Mouse (Mus musculus): ENCODE measurements around the gene Ror1. TPM values are rescaled to one million over a fixed set of nuclear protein-coding genes. Genes with fewer than 3 reads are reported as not detected.
A peak's percentile ranks its signal among the peaks of the same experiment; 100 is the strongest.

Ror1 gene
- total RNA-seq, 2 experiments from 2014 or later, result 9.3 to 12.0 TPM

- intact Hi-C loops (cut with DNase I), result no loop called here
- no peak for DNase-seq
Observed at GRCm38 (mm10) chr4:100411841-100412539, 316.4 kb downstream of the Ror1 start.

DNA sequence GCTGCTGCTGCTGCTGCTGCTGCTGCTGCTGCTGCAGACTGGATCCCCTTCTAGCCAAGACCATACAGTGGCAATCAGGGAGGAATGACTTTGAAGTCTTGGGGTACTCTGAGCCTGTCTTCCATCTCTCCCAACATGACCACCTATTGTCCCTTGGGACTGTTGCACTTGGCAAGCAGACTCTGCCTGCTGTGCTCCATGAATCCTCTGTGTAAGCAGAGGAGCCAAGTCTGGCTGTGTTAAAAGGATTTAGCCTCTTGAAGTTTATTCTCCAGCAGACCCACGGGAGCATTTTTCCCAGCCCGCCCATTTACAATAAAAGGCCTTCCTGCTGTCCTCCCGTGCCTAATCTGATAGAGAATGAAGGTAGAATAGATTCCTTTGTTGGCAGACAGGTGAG, 327.2 kb downstream of the Ror1 start:
- intact Hi-C loops (cut with DNase I), result no loop called here
- DNase-seq, result no peak

DNA sequence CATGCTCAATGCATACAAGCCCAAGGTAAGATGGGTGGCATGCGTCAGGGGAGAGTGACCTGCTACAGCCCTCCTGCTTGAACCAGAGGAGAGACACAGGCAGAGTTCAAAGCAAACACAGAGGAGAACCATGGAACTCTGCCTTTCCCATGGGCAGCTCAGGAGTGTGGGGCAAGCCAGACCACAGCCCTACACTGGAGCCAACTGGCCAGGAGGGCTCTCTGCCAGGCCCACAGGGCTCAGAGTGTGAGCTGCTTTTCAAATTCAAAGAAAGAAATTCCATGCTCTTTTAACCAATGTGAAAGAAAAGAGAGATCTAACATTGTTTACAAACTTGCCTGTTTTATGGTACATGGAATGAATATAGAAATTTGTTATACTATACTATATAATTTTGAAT, 330.5 kb downstream of the Ror1 start:
- no peak for DNase-seq
- intact Hi-C loops (cut with DNase I), result no loop called here

DNA sequence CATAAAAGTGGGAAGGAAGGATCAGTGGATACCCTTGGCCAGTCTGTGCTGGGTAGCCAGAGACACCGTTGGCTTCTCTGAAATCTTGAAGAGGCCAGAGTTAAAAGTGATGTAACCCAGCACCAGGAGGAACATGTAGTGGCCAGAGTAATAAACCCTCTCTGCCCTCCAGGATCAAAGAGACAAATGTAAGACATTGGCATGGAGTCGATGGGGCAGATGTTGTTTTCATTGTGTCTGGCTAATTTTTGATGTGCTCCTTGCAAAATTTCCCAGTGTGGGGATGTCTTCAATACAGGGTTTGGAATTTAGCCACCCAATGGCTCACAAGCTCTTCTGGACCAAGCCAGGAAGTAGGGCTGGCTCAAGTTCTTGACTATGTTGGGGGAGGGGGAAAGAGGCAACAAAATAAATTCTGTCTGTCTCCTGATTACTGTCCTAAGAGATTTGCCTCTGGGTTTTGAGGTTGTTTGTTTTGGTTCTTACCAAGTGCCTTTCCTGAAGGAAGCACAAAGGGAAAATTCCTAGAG, 333.8 kb downstream of the Ror1 start:
- intact Hi-C loops (cut with DNase I), result no loop called here
- peak in 1 of 2 experiments; percentile 36 for DNase-seq

DNA sequence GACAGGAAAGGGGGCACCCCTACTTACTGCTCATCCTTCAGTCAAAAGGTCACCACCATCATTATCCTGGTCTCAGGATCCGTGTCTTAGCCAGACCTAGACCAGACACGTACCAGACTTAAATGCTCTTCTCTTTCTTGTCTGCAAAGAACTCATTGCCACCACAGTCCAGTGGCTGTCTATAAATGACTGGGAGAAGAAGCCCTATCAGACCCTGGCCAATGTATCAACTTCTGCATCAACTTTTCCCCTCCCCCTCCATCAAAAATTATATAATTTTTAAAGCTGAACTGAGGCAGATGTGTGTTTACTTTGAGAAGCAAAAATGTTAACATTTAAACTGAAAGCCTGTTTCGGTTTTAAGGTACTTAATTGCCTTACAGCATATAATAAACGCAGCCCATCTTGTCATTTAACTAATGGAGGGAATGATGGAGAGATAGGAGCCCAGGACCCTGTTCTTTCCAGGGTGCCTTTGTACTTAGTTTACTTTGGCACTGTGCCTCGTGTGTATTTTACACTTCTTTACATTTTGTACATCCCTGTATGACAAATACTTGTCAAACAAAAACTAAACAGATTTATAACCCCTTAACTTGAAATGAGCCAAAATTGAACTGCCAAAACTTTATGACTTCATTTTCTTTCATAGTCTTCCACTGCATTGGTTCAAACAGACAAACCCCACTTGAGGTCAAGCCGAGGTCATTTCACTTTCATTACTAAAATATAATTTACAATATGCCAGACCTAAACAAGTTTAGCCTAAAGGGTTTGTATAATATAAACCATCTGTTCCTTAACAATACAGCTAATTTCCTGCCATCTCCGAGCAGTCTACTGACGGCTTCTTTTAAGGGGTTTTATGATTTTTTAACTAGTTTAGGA, 339.9 kb downstream of the Ror1 start:
- no peak for DNase-seq
- intact Hi-C loops (cut with DNase I), result no loop called here

DNA sequence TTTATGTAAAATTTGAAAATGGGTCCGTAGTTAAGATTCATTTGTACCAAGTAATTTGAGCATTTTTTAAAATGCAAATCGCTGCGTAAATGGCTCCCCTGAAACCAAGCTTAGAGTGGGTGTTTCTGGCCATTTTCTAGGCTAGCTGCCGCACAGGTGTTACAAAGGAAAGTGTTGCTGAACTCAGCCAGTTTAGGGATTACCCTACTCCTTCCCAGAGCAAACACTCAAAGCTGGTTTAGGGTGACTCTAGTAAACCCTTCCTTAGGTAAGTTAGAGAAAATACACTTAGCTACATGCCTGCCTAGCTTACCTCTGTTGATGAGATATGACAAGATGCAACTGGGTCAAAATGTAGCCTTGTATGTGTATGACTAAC, 340.6 kb downstream of the Ror1 start:
- intact Hi-C loops (cut with DNase I), result no loop called here
- no peak for DNase-seq

GRCm38 (mm10) chr4:100446897-100447296, 351.3 kb downstream of the Ror1 start:
- intact Hi-C loops (cut with DNase I), result no loop called here
- no peak for DNase-seq

- intact Hi-C loops (cut with DNase I), result no loop called here
Observed at GRCm38 (mm10) chr4:100462493-100463120, 367.0 kb downstream of the Ror1 start.

GRCm38 (mm10) chr4:100478592-100479321, 383.2 kb downstream of the Ror1 start, which contains the start of gene Ube2u:
Gene Ube2u, plus strand, starts transcription at chr4:100478849.
- intact Hi-C loops (cut with DNase I), result no loop called here
- peak; percentile 13 to 45 for DNase-seq

More at GRCm38 (mm10) chr4:100462493-100463120, 367.0 kb downstream of the Ror1 start:
- peak; percentile 12 to 17 for DNase-seq

DNA sequence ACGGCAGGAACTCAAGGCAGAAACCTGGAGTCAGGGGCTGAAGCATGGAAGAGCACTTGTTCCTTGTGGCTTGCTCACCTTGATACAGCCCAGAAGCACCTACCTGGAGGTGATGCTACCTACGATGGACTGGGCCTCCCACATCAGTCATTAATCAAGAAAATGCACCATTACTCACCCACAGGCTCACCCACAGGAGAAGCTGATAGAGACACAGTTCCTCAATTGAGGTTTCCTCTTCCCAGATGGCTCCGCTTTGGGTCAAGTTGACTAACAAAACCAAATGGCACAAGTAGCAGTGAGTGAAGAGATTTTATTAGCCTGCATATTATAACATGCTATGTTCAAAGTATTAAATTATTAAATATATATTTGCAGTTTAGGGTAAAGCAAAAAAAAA, 392.9 kb downstream of the Ror1 start:
- no peak for DNase-seq
- intact Hi-C loops (cut with DNase I), result no loop called here

Other genes starting within 250 kb of the Ror1 start
- 100 to 1,000 TPM; 226 to 234 TPM for gene Pgm1, start 166.4 kb upstream of the Ror1 start, total RNA-seq (2021)
- 1 to 10 TPM; 4.5 to 6.4 TPM for gene Itgb3bp, start 166.0 kb upstream of the Ror1 start, total RNA-seq (2021)